Mouse (Mus musculus) small intestine, adult 2 months (tissue): ENCODE results near the gene Dock3. TPM values are rescaled to one million over a fixed set of nuclear protein-coding genes. Genes with fewer than 3 reads are reported as not detected.
A peak's percentile ranks its signal among the peaks of the same experiment; 100 is the strongest.

Experiments used
- H3K27ac ChIP-seq: fragments of 200-500 bp; 2 replicates; pipeline ENCODE4 v1.5.1; 2012; ENCODE audit warnings: low read depth, low read length, control low read depth, inconsistent platforms; ENCODE audit not compliant: insufficient read depth
- H3K27me3 ChIP-seq: fragments of 200-500 bp; 2 replicates; pipeline ENCODE4 v1.6.1; 2012; ENCODE audit warnings: mild to moderate bottlenecking, moderate library complexity, low read length, inconsistent platforms; ENCODE audit not compliant: control insufficient read depth, insufficient read depth
- H3K36me3 ChIP-seq: fragments of 200-500 bp; 2 replicates; pipeline ENCODE4 v1.6.1; 2012; ENCODE audit warnings: mild to moderate bottlenecking, low read length, control low read depth, inconsistent platforms; ENCODE audit not compliant: control insufficient read depth, insufficient read depth
- H3K4me1 ChIP-seq: fragments of 200-500 bp; 2 replicates; pipeline ENCODE4 v1.6.1; 2012; ENCODE audit warnings: low read length, inconsistent platforms, mixed read lengths; ENCODE audit not compliant: control insufficient read depth, insufficient read depth, insufficient read length
- H3K4me3 ChIP-seq: fragments of 200-500 bp; 2 replicates; pipeline ENCODE4 v1.5.1; 2012; ENCODE audit warnings: low read depth, mild to moderate bottlenecking, control low read depth, inconsistent platforms, low read length, moderate library complexity
- CTCF ChIP-seq: fragments of 200-500 bp; IDR thresholded peaks from 2 replicates; pipeline ENCODE4 v1.5.1; 2012; ENCODE audit warnings: low read depth, mild to moderate bottlenecking, control low read depth, inconsistent platforms, low read length, moderate library complexity, mixed read lengths; ENCODE audit not compliant: insufficient replicate concordance, insufficient read length; ENCODE audit errors: extremely low read depth
- POLR2A ChIP-seq: fragments of 200-500 bp; IDR thresholded peaks from 2 replicates; pipeline ENCODE4 v1.6.1; 2012; ENCODE audit warnings: low read depth, mild to moderate bottlenecking, control low read depth, inconsistent platforms, low read length, moderate library complexity
- WGBS: fragments of 180-500 bp; shearing (Covaris S2); methylation state at CpG from one replicate; pipeline ENCODE4 v1.1.7; 2018; 5-methylcytosine and 5-hydroxymethylcytosine counted together
- polyA plus RNA-seq: library from polyadenylated mRNA; depleted of rRNA; stranded (reverse); fragments of >200 nt; gene quantifications from 2 replicates; pipeline ENCODE4 v1.2.3, GENCODE M21; 2012

The Dock3 gene
- polyA plus RNA-seq, 1 experiment, result 3.1 TPM

GRCm38 (mm10) chr9:106889321-106889720 lies 342.4 kb downstream of the Dock3 start:
- WGBS, result 81% methylated on average over 9 of the region's 9 CpGs
- Histone ChIP-seq H3K27ac (no peak overlapping the region), H3K27me3 (no peaks in the 10 kb centered on the region), H3K4me3 (no peak overlapping the region), H3K36me3 (peaks cover 33% of the 10 kb centered on the region), H3K4me1 (peaks cover 32% of the 10 kb centered on the region)
- TF ChIP-seq CTCF (no peak), POLR2A (no peak)

DNA sequence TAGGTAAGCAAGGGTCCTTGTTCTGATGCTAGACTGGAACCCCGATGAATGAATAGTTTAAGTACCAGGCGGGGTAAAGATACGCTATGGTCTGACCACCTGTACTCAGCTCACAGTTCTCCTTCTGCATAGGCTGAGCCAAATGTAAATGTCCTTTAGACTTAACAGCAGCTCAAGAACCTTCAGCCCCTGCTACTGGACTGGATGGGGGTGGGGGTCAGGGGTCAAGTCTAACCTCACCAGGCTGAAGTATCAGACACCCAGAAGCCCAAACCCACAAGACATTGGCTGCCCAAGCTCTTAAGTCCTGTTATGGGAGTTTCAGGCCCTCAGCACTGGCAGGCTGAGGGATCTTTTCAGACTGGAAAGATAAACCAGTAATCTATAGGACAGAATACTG lies 343.4 kb downstream of the Dock3 start:
- H3K27ac ChIP-seq, result no peak overlapping the region
- TF ChIP-seq POLR2A (no peak), CTCF (no peak)

DNA sequence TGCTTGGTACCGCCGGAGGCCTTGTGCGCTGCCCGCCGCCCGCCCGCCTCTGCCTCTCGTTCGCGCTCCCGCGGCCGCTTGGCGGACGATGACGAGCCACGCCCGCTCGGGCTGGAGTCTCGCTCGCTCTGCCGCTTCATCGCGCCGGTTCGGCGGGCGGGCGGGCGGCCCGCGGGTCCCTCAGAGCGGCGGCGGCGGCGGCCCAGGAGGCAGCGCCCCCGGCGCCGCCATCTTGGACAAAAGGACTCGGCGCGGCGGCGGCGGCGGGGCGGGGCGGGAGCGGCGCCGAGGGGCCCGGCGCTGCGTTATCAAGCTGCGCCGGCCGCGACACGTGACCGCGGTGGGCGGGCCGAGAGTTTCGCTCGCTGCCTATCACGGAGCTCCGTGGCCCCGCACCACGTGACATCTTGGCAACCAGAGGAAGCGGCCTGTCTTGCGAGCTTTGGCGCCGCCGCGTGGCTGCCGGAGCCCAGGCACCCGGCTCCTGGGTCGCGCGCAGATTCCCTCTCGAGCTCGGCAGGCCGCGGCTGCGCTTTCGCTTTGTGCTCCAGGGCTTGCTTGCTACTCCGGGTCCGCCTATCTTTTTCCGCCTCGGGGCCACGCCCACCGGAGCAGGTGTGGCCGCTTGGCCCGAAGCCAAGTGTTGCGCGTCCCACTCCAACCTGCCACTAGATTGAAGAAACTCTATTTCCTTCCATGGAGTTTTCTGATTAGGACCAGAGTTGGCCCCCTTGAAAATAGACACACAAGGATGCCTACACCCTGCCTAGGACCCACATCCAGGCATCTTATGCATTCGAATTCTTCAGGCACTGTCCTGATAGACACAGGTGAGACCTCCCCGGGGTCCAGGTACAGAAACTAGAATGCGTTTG lies 344.6 kb downstream of the Dock3 start, which contains the start of gene Rbm15b:
Gene Rbm15b (minus strand): TSS at position 601 of the 875 bp plus-strand sequence.
- peaks cover 41% of the 10 kb centered on the region for H3K4me1 ChIP-seq
- TF ChIP-seq POLR2A, result no peak; the same call in 1 of the 2 replicates
- peak; percentile 66 for TF ChIP-seq CTCF
- H3K4me3 ChIP-seq, result peak within 1 kb of the TSS; percentile 81
- no peaks in the 10 kb centered on the region for H3K27me3 ChIP-seq
- peaks cover 41% of the 10 kb centered on the region for H3K36me3 ChIP-seq
- H3K27ac ChIP-seq, result peak within 1 kb of the TSS; percentile 91
- 2% methylated on average over 100 of the region's 101 CpGs for WGBS

More for the DNA sequence above, 343.4 kb downstream of the Dock3 start:
- peaks cover 37% of the 10 kb centered on the region for H3K36me3 ChIP-seq
- peaks cover 37% of the 10 kb centered on the region for H3K4me1 ChIP-seq
- WGBS, result 97% methylated on average over 3 of the region's 3 CpGs
- H3K4me3 ChIP-seq, result no peak overlapping the region
- no peaks in the 10 kb centered on the region for H3K27me3 ChIP-seq

- Histone ChIP-seq H3K36me3 (peaks cover 44% of the 10 kb centered on the region), H3K4me3 (peak overlapping the region; percentile 81), H3K27me3 (no peaks in the 10 kb centered on the region), H3K27ac (no peak overlapping the region), H3K4me1 (peaks cover 41% of the 10 kb centered on the region)
- TF ChIP-seq CTCF, result no peak
- no peak for TF ChIP-seq POLR2A
- under 1% methylated on average over 104 of the region's 107 CpGs for WGBS
Measured at GRCm38 (mm10) chr9:106885901-106886731, 345.6 kb downstream of the Dock3 start.

- H3K27me3 ChIP-seq, result no peaks in the 10 kb centered on the region
- H3K27ac ChIP-seq, result no peak overlapping the region
- TF ChIP-seq POLR2A (no peak), CTCF (no peak)
- peak overlapping the region; percentile 81 for H3K4me3 ChIP-seq
- 47% methylated on average over 44 of the region's 44 CpGs for WGBS
- peaks cover 38% of the 10 kb centered on the region for H3K4me1 ChIP-seq
- H3K36me3 ChIP-seq, result peaks cover 46% of the 10 kb centered on the region
Measured at GRCm38 (mm10) chr9:106884996-106885900, 346.5 kb downstream of the Dock3 start.

DNA sequence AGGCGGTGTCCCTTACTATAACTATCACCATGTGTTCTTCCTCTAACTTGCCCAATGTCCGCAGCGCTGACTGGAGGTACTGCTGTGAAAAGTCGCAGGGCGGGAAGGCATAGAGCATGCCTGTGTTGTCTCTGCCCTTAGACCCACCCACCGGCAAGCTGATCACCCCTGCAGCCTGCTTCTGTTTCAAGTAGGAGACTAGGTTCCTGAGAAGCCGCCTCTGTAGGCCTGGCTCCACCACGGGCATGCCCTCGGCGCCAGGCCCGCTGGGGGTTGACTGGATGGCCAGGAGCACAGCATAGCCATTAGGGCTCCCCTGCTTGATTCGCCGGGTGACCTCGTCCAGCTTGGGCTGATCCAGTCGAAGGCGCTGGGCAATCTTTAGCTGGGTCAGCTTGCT lies 347.4 kb downstream of the Dock3 start:
- TF ChIP-seq POLR2A (no peak), CTCF (no peak)
- peaks cover 43% of the 10 kb centered on the region for H3K36me3 ChIP-seq
- H3K4me3 ChIP-seq, result peak overlapping the region; percentile 81
- H3K27me3 ChIP-seq, result no peaks in the 10 kb centered on the region
- H3K4me1 ChIP-seq, result peaks cover 35% of the 10 kb centered on the region
- WGBS, result 33% methylated on average over 16 of the region's 16 CpGs
- no peak overlapping the region for H3K27ac ChIP-seq
